Mouse (Mus musculus): ENCODE measurements around the gene Lap3. TPM values are rescaled to one million over a fixed set of nuclear protein-coding genes. Genes with fewer than 3 reads are reported as not detected.

The Lap3 gene
- 262 TPM for polyA plus RNA-seq (2014; fragmentation: Illumina TruSeq; extraction: RNeasy Lipid Tissue Mini Kit (QIAGEN cat#74804); ENCODE audit: low replicate concordance)

DNA sequence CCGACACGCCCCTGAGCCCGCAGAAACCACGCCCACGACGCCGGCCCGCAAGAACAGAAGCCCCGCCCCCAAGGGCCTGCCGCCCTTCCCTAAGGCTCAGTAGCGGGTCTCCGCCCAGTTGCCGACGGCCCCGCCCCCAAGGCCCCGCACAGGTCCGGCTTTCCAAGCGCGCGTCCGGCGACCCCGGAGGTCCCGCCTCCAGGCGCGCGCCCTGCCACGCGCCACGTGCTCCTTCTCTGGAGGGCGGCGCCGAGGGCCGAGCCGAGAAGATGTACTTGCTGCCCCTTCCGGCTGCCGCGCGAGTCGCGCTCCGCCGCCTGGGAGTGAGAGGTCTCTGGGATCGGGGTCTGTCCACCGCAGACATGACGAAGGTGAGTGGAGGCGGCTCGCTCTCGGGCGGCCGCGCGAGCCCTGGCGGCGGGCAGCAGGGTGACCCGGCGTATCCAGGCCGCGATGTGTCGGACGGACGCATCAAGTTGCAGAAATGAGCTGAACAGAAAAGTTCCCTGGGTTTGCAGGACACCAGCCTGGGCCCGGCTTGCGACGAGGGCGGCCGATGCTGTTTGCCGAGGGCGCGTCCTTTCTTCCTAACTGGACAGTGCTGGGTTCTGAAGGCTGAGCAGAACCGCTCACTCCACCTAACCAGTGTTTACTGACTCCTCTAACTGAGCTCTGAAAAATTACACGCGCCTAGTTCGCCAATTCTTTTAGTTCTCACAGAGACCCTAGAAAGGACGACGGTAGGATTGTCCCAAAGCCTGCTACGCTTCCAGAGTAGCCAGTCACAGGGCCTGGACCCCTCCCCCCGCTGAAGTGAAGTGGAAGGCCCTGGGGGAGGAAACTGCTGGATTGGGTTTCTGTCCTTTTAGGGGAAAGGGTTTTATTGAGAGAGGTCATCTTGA, at the start of gene Lap3:
Gene Lap3, plus strand, starts transcription at position 184 of the 902 bp plus-strand sequence.

DNA sequence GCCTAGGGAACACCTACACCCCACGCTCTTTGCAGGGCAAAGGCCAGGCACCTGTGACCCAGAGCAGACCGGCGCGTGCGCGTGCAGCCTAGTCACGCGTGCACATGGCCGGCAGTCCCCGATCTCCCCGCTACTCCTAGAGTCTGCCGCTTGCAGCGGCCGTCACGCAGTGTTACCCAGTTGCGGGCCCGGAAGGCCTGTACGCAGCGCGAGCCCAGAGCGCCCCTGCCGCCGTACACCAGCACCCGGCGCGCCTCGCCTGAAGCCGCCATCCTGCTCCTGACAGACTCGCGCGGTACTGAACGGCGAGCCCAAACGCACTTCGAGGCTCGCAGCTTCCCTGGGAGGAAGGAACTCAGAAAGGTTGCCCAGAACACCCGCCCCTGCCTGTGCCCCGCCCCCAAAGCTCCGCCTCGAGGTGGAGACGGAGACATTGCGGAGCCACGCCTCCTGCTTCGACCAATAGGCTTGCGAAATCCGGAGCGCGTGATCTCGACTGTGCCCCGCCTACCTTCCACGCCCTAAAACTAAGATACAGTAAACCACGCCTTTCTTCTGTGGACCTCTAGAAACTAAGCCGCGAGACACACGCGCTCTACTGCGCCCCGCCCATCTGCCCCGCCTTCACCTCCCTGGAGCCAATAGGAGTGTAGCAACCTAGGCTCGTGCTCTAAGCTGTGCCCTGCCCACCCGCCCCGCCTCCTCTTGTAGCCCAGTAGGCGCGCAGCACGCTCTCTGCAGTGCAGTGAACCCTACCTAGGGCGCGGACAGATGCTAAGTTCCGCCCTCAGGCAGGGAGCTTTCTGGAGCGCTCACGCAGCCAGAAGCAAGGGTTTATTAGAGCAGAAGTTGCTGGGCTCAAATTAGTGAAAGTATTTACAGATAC, 43.1 kb upstream of the Lap3 start, which contains the start of gene Qdpr:
Gene Qdpr, minus strand, starts transcription at position 406 of the 886 bp plus-strand sequence.

DNA sequence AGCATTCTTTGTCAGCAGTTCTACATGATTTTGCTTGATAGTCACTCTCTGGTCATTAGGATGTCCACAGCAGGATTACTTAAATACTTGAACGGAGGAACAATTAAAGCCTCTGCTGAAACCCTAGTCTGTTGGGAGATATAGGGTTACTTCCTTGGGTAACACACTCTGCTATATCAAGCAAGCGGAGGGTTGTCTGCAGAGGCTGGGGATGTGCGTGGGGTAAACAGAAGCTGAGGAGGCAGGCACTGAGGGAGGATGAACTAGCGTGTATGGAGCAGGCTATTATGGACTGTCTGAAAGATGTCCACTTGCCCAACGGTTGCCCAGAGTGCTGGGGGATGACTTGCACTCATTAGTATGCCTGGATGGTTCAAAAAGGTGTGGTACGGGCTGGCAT, 39.7 kb upstream of the Lap3 start, which contains the start of gene Clrn2:
Gene Clrn2, plus strand, starts transcription at position 301 of the 400 bp plus-strand sequence.

DNA sequence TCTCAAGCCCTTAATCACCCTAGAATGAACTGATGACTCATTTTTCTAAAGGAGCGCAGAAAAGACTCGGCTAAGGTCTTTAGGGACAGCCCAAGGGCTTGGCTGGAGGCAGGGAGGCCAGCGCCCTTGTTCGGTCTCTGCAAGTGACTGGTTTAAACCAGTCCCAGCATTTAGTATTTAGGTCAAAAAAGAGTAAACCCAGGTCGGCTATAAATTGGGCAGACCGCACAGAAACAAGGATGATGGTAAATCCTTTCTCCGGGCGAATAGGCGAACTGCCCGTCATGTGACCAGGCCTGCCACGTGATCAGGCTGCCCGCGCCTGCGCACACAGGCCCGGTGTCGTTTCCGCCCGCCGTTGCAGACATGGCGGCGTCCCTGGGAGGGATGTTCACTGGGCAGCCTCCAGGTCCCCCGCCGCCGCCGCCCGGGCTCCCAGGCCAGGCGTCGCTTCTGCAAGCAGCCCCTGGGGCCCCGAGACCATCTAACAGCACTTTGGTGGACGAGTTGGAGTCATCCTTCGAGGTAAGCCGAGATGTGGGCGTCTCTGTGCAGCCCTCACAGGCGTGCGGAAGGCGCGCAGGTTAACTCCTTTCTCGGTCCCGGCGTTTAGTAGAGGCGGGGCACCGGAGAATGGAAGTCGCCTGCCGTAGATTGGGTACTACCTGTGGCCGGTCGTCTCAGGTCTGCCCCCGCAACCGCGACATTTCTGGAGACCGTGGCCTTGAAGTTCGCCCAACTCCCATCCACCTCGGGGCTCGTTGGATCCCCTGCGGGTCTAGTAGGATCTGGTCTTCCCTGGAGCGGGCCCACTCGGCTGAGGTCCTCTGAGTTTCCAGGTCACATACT, 27.0 kb downstream of the Lap3 start, which contains the start of gene Med28:
Gene Med28, plus strand, starts transcription at position 270 of the 849 bp plus-strand sequence.

Other genes starting within 250 kb of the Lap3 start
- gene Qdpr, start 43.1 kb upstream of the Lap3 start, polyA plus RNA-seq (2014; fragmentation: Illumina TruSeq; extraction: RNeasy Lipid Tissue Mini Kit (QIAGEN cat#74804); ENCODE audit: low replicate concordance), result 93.6 TPM
- gene Clrn2, start 39.6 kb upstream of the Lap3 start, polyA plus RNA-seq (2014; fragmentation: Illumina TruSeq; extraction: RNeasy Lipid Tissue Mini Kit (QIAGEN cat#74804); ENCODE audit: low replicate concordance), result not detected
- gene Med28, start 26.9 kb downstream of the Lap3 start, polyA plus RNA-seq (2014; fragmentation: Illumina TruSeq; extraction: RNeasy Lipid Tissue Mini Kit (QIAGEN cat#74804); ENCODE audit: low replicate concordance), result 47.9 TPM
- 0.26 TPM for gene Fam184b, start 146.2 kb downstream of the Lap3 start, polyA plus RNA-seq (2014; fragmentation: Illumina TruSeq; extraction: RNeasy Lipid Tissue Mini Kit (QIAGEN cat#74804); ENCODE audit: low replicate concordance)
- 32.2 TPM for gene Ncapg, start 176.5 kb downstream of the Lap3 start, polyA plus RNA-seq (2014; fragmentation: Illumina TruSeq; extraction: RNeasy Lipid Tissue Mini Kit (QIAGEN cat#74804); ENCODE audit: low replicate concordance)